In the genomic region with DNA sequence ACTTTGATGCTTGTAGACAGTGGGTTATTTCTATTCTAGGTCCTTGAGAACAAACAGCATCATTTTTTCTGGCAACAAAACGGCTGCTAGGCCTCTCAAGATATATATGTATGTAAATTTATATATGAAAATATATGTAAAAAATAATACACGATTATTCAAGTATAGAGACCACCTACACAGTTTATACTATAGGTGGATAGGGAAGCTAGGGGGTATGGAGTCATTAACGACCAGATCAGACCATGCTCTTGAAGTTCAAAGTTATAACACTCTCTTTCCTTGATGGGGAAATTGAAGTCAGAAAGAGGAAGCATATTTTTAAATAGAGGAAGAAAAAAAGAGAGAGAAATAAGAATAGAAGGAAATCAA, we compare ENCODE assay signal across 9 mouse cellular contexts. TPM values are rescaled to one million over a fixed set of nuclear protein-coding genes. Genes with fewer than 3 reads are reported as not detected.
DNase-seq lines count a peak whose midpoint lies in the region; ATAC-seq and TF ChIP-seq lines count a peak whose summit lies in the region.
"Had no signal": no experiment of that assay in that cellular context is flagged by ENCODE, and none has a peak within 500 bp of the region (broad histone marks: within the 10 kb centered on the region; RNA-seq: fewer than 3 reads in every experiment).

No protein-coding gene starts in this region.

- no peaks in the 10 kb centered on the region for H3K9me3 ChIP-seq in heart, embryonic 10.5 days
- H3K9me3 ChIP-seq in stomach, postnatal 0 days (ENCODE audit: control insufficient read depth, low read length): no peaks in the 10 kb centered on the region
- H3K9me3 ChIP-seq in heart, embryonic 11.5 days (replicated peaks; ENCODE audit: control insufficient read depth, low read length): no peaks in the 10 kb centered on the region
- H3K9me3 ChIP-seq: heart, embryonic 13.5 days had no signal

- 30% methylated on average over 3 of the region's 3 CpGs for WGBS in heart, embryonic 10.5 days
- 20% methylated on average over 3 of the region's 3 CpGs for WGBS in spleen, adult 2 months
- WGBS in macrophage (ENCODE audit: missing documents): 11% methylated on average over 3 of the region's 3 CpGs
- whole genome bisulfite sequencing in stomach, postnatal 0 days: 32% methylated on average over 3 of the region's 3 CpGs
- 31% methylated on average over 3 of the region's 3 CpGs for WGBS in heart, embryonic 11.5 days (ENCODE audit: insufficient replicate concordance)

- no peak overlapping the region for H3K4me2 ChIP-seq in stomach, postnatal 0 days (replicated peaks; ENCODE audit: low read depth)
- no peak overlapping the region for H3K4me2 ChIP-seq in heart, embryonic 11.5 days

- H3K36me3 ChIP-seq in heart, embryonic 10.5 days: peaks cover 5% of the 10 kb centered on the region; the same call in 1 of the 2 replicates
- H3K36me3 ChIP-seq in spleen, adult 2 months (ENCODE audit: control insufficient read depth, insufficient read depth, low read length): no peaks in the 10 kb centered on the region
- no peaks in the 10 kb centered on the region for H3K36me3 ChIP-seq in macrophage (ENCODE audit: inconsistent target)
- no peaks in the 10 kb centered on the region for H3K36me3 ChIP-seq in stomach, postnatal 0 days (ENCODE audit: control insufficient read depth, insufficient read depth, low read length)
- 0 out of 2 replicates have a peak, but pooled peaks cover 2% of the 10 kb centered on the region for H3K36me3 ChIP-seq in heart, embryonic 11.5 days (ENCODE audit: control insufficient read depth, insufficient read depth, low read length)

- ATAC-seq in stomach, postnatal 0 days (ENCODE audit: low FRiP score, low TSS enrichment): peak; percentile 10; the same call in 1 of the 2 replicates
- no peak for ATAC-seq in heart, embryonic 11.5 days (replicated peaks; ENCODE audit: insufficient number of reproducible peaks, low FRiP score, low TSS enrichment)

- intact Hi-C loops in heart, postnatal 14 days (cut with DNase I): no loop called here

- no peak for DNase-seq in heart, embryonic 10.5 days (ENCODE audit: low spot score)
- no peak for DNase-seq in heart, postnatal 14 days
- DNase-seq in spleen, adult 2 months (ENCODE audit: low read depth in 1 of 2, low spot score in 2 of 2): no peak
- DNase-seq in spleen, postnatal 14 days (ENCODE audit: low spot score in 2 of 2): no peak
- no peak for DNase-seq in stomach, postnatal 0 days (ENCODE audit: low spot score)
- DNase-seq in left cerebral cortex, adult 18-20 months (ENCODE audit: low spot score in 2 of 2): no peak

- no peaks in the 10 kb centered on the region; the same call in 1 of the 2 replicates for H3K4me1 ChIP-seq in heart, embryonic 10.5 days
- peaks cover 4% of the 10 kb centered on the region; the same call in 1 of the 2 replicates for H3K4me1 ChIP-seq in spleen, adult 2 months (ENCODE audit: control insufficient read depth, insufficient read depth, insufficient read length)
- H3K4me1 ChIP-seq in stomach, postnatal 0 days (replicated peaks; ENCODE audit: control insufficient read depth, insufficient read depth): no peaks in the 10 kb centered on the region
- H3K4me1 ChIP-seq in heart, embryonic 11.5 days (ENCODE audit: control insufficient read depth, insufficient read depth, low read length): no peaks in the 10 kb centered on the region

- no peak for TF ChIP-seq CTCF in spleen, adult 2 months (IDR thresholded peaks at IDR 0.05; ENCODE audit: extremely low read depth, insufficient read depth, insufficient read length, insufficient replicate concordance)
- no peak for TF ChIP-seq CTCF in stomach, postnatal 0 days (IDR thresholded peaks at IDR 0.05; ENCODE audit: low read depth)

- H3K9ac ChIP-seq in stomach, postnatal 0 days (ENCODE audit: low read length): no peak overlapping the region
- no peak overlapping the region for H3K9ac ChIP-seq in heart, embryonic 11.5 days (ENCODE audit: low read depth, low read length)

- peak overlapping the region; percentile 74 for H3K4me3 ChIP-seq in heart, embryonic 10.5 days
- peak overlapping the region; percentile 18; the same call in 1 of the 2 replicates for H3K4me3 ChIP-seq in spleen, adult 2 months (ENCODE audit: extremely low read depth, insufficient read depth, insufficient read length)
- no peak overlapping the region for H3K4me3 ChIP-seq in macrophage (ENCODE audit: inconsistent target)
- H3K4me3 ChIP-seq in stomach, postnatal 0 days (ENCODE audit: low read depth, low read length): no peak overlapping the region
- no peak overlapping the region for H3K4me3 ChIP-seq in heart, embryonic 11.5 days (ENCODE audit: low read depth, low read length)

- H3K79me2 ChIP-seq in macrophage (ENCODE audit: inconsistent target): peaks cover 46% of the 10 kb centered on the region

- no peaks in the 10 kb centered on the region for H3K27me3 ChIP-seq in heart, embryonic 10.5 days (ENCODE audit: insufficient read depth, poor library complexity, severe bottlenecking)
- no peaks in the 10 kb centered on the region for H3K27me3 ChIP-seq in spleen, adult 2 months (ENCODE audit: control insufficient read depth, insufficient read depth, low read length)
- H3K27me3 ChIP-seq in stomach, postnatal 0 days (ENCODE audit: control insufficient read depth, insufficient read depth, low read length): no peaks in the 10 kb centered on the region
- no peaks in the 10 kb centered on the region for H3K27me3 ChIP-seq in heart, embryonic 11.5 days (ENCODE audit: control insufficient read depth, insufficient read depth, low read length)
- H3K27me3 ChIP-seq: heart, embryonic 13.5 days had no signal

- H3K27ac ChIP-seq in heart, embryonic 10.5 days: peak overlapping the region; percentile 91; the same call in 1 of the 2 replicates
- peak overlapping the region; percentile 35; the same call in 1 of the 2 replicates for H3K27ac ChIP-seq in spleen, adult 2 months (ENCODE audit: insufficient read depth, low read length)
- H3K27ac ChIP-seq in macrophage: peak overlapping the region; percentile 73
- H3K27ac ChIP-seq in stomach, postnatal 0 days (replicated peaks): no peak overlapping the region
- no peak overlapping the region for H3K27ac ChIP-seq in heart, embryonic 11.5 days (ENCODE audit: low read depth, low read length)

- no peak for TF ChIP-seq POLR2A in spleen, adult 2 months (IDR thresholded peaks at IDR 0.05; ENCODE audit: low read depth, low read length)

- TF ChIP-seq EP300 in stomach, postnatal 0 days (optimal IDR thresholded peaks at IDR 0.05): no peak

RNA-seq across cellular contexts. Expression of a gene that starts 0.4 kb away (rescaled TPM):
- 96.9 and 115 TPM in 2 replicates for polyA plus RNA-seq in heart, embryonic 10.5 days (2016; fragmentation: Nextera tagmentation; extraction: Ambion mirVana)
- total RNA-seq in heart, postnatal 14 days (2021): 100 to 1,000 TPM; 133 to 137 TPM
- 15.5 and 17.6 TPM in 2 replicates for polyA plus RNA-seq in spleen, adult 2 months (2012; rRNA removed)
- total RNA-seq in macrophage (2018; cell fraction: chromatin; rRNA removed): 100 to 1,000 TPM; 145 to 494 (median 406) TPM
- total RNA-seq in macrophage (2018; cell fraction: cytosol; rRNA removed): 100 to 1,000 TPM; 415 to 681 (median 537) TPM
- 100 to 1,000 TPM; 526 to 981 (median 729) TPM for total RNA-seq in macrophage (2018; cell fraction: nucleus; rRNA removed)
- 507 to 849 TPM (median 811 TPM) in 3 replicates for polyA plus RNA-seq in macrophage (2018)
- 131 and 147 TPM in 2 replicates for polyA plus RNA-seq in stomach, postnatal 0 days (2015; fragmentation: Nextera tagmentation; extraction: Ambion mirVana)
- polyA plus RNA-seq in heart, embryonic 11.5 days (2014; fragmentation: Nextera tagmentation; extraction: Ambion mirVana): 137 and 160 TPM in 2 replicates
- 10 to 100 TPM; 75.1 to 75.2 TPM for total RNA-seq in left cerebral cortex, adult 18-20 months (2021)

Comparison
In these comparisons a context has a peak if more than half of its experiments do, and no peak if none do; other contexts are left out.
1. H3K27ac ChIP-seq: peak in heart, embryonic 10.5 days (single experiment), spleen, adult 2 months (single experiment) and macrophage (single experiment); none in stomach, postnatal 0 days (single experiment) and heart, embryonic 11.5 days (single experiment).
2. H3K4me3 ChIP-seq: peak in heart, embryonic 10.5 days (single experiment) and spleen, adult 2 months (single experiment); none in macrophage (single experiment), stomach, postnatal 0 days (single experiment) and heart, embryonic 11.5 days (single experiment).